Mouse (Mus musculus): ENCODE measurements around the gene Sema6d.

GRCm38 (mm10) chr2:124162001-124162599 is 72.3 kb downstream of the Sema6d start:
- no peak for TF ChIP-seq CTCF (IDR thresholded peaks at IDR 0.05; ENCODE audit: borderline replicate concordance, insufficient read depth, low read depth, low read length)
- TF ChIP-seq POLR2A (IDR thresholded peaks at IDR 0.05; ENCODE audit: borderline replicate concordance, insufficient read depth, low read length) = no peak
